Mouse (Mus musculus) kidney, adult 11 months (tissue): ENCODE results near the gene Fxyd3.

Source experiments
- DNase-seq: peaks from one replicate; pipeline ENCODE4 v3.0.0; 2022

Gene Fxyd3

DNA sequence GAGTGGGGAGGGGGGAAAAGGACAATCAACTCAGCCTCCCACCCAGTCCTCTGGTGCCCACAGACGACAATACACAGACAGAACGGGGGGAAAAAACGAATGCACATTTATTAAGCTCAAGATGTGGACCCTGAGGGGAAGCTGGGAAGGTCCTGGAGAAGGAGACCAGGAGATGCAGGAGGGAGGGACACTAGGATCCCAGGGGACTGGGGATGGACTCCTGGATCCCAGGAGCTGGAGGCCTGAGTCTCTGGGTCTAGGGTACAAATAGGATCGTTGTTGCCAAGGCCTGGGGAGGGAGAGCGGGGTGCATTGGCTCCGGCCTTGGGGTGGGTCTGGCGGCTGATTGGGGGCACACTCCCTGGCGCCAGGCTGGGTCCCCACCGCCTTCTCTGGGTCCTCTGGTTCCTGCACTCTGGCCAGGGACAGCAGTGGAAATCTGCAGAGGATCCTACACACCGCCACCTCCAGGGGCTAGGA is 34.0 kb downstream of the Fxyd3 start, which contains the start of gene Fxyd5:
Fxyd5 (minus strand) TSS at position 51 of the 480 bp plus-strand sequence.
- no peak for DNase-seq

DNA sequence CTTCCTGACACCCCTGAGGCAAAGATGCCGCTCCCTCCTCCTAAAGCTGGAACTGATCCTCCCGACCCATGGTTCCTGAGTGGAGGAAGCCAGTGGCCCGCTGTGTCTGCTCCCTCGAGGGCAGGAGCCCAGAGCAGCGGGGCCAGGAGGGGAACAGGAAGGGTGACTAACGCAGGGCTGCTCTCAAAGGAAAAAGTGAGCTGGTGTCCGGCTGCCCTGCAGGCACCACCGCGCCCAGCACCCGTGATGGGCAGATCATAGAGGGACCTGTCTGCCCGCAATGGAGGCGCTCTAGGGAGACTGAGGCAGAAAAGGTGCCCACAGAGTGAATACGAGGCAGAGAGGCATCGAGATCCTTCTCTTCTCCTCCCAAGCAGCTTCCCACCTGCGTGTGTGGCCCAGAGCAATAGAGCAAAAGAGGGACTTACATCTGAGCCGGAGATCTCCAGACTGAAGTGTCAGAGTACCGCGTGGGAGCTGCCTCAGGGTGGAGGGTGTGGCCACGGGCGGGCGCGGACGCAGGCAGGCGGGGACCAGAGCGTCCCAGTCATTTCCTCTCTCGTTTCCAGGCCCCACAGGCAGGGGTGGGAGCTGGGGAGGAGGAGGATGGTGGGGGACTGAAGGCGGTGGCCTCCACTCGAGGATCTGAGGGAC is 34.7 kb downstream of the Fxyd3 start:
- DNase-seq: peak; percentile 41

DNA sequence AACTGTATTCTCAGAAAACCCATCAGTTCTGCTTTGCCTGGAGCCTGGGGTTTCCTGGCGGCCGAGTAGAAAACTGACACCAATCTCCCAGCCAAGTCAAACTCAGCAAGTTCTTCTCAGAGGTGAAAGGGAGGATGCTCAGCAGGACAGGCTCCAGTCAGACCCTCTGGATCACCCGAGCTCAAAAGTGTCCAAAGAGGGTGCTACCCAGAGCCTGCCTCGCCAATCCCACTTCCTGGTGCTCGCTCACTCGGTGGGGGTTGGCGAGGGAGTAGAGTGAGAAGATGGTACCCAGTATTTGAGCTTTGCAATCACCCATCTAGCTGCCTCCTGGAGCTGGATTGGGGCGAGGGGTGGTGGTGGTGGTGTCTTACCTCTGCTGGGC is 35.5 kb downstream of the Fxyd3 start:
- DNase-seq: no peak

- no peak for DNase-seq
These were observed 36.1 kb downstream of the Fxyd3 start for GRCm38 (mm10) chr7:31040281-31041022.

DNA sequence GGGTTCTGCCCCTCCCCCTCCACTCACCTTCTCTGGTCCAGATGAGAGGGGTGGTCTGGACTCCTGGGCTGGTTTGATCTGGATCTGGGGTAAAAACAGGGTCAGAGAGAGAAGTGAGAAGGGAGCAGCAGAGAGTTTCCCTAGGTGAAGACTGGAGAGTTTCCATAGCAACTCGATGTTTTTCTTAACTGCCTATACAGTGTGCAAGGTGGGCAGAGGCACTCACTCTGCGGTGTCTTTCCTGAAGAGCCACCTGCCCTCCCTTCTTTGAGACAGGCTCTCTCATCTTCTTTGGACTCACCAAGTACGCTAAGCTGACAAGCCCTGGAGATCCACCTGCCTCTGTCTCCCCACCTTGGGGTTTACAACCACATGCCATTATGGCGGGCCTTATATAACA is 37.5 kb downstream of the Fxyd3 start:
- DNase-seq: no peak

GRCm38 (mm10) chr7:31037675-31038074 is 38.8 kb downstream of the Fxyd3 start:
- no peak for DNase-seq

DNA sequence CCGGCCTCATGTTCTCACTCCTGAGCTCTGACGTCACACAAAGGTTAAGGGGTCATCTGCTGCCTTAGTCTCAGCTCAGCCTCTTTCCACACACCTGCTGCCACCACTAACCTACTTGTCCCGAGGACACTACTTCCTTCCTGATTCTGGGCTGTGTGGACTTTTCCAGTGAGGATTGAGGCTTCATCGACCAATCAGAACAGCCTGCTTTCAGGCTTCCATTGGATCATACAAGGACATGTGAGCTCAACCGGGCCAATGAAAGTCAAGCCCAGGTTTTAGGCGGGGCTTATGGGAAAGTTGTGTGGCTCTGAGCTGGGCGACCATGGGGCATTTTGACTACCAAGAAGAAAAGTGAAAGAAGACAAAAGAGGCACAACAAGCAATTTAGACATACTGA is 39.6 kb downstream of the Fxyd3 start:
- no peak for DNase-seq

DNA sequence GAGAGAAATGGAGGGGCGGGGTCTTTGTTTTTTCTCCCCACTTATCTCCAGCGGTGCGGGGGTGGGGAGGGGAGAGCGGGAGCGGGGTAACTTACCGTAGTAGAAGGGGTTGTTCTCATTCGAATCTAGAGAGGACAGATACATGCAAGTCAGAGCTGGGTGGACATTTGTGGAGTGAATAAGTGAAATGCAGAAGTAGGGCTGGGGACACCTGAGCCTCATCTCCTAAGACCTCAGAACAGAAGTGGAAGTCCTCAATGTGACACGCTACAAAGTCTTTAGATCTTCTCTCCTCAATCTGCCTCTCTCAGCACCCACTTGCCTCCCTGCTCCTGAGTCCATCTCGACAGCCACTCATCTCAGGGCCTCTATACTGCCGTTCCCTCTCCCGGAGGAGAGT is 41.2 kb downstream of the Fxyd3 start:
- DNase-seq: no peak

DNA sequence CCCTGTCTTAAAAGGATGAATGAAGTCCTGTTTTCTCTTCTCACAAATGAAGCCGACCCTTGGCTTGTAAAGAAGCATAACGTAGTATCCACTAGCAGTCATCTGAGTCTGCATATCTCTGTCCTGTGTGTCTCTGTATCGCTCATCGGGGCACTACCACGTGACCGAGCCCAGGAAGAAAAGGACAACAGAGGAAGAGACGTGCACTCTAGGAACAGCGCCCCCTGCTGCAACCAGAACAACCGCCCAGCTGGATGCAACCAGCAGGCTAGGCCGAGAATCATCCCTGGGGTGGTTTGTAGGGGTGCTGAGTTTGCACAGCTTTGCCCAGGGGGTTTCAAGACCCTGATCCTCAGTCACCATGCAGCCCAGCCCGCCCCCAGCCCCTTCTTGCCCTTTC is 41.7 kb downstream of the Fxyd3 start:
- DNase-seq: no peak

DNA sequence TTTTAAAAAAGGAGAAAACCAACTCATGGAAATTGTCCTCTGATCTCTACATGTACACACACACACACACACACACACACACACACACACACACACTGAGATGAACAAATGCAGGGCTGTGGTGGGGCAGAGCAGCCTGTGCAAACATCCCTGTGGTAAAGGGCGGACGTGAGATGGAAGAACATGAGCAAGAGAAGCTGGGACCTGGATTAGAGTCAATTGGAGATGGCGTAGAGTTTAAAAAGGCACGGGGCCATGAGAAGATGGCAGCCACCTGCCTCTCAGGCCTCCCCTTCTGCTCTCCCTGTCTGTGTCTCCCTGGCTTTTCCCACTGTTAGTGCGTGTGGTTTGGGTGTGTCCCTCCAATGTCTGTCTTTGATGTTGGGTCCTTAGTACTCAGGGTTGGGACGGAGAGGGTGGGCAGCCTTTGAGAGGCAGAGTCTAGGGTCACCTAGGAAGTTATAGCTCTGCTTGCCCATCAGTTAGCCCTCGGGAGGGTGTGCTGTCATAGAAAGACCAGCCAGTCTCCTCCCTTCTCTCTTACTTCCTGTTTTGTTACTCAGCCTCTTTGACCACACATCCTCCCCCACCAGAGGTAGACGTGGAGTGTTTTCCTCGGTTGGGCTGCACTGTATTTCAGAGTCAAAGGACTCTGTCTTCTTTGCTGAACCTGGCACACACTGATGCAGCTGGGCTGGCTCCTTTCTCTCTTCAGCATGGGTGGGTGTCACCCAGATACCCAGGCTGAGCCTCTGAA is 42.9 kb downstream of the Fxyd3 start:
- DNase-seq: no peak

DNA sequence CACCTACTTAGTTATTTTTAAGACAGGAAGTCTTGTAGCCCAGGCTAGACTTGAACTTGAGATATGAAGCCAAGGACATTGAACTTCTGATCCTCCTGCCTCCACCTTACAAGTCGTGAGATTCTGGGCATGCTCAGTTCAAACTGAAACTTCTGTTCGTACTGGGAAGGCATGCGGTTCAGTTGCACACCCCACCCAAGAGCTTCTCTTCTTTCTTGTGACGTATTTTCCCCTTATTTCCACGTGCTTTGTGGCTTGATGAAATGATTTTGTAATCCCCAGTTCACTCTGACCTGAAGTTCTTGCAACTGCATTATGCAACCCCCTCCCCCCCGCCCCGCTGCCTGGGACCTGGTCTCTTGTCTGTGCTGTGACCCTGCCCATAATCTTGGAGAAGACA is 44.8 kb downstream of the Fxyd3 start:
- no peak for DNase-seq

GRCm38 (mm10) chr7:31030717-31031116 is 45.8 kb downstream of the Fxyd3 start:
- no peak for DNase-seq

- no peak for DNase-seq
These were observed 47.9 kb downstream of the Fxyd3 start for GRCm38 (mm10) chr7:31028609-31029008.
